Mouse (Mus musculus): ENCODE results near the gene Wdfy4. TPM values are rescaled to one million over a fixed set of nuclear protein-coding genes. Genes with fewer than 3 reads are reported as not detected.
A peak's percentile ranks its signal among the peaks of the same experiment; 100 is the strongest.

Gene Wdfy4
- total and polyA plus RNA-seq, 3 experiments = 27.0 to 34.8 (median 30.9) TPM

DNA sequence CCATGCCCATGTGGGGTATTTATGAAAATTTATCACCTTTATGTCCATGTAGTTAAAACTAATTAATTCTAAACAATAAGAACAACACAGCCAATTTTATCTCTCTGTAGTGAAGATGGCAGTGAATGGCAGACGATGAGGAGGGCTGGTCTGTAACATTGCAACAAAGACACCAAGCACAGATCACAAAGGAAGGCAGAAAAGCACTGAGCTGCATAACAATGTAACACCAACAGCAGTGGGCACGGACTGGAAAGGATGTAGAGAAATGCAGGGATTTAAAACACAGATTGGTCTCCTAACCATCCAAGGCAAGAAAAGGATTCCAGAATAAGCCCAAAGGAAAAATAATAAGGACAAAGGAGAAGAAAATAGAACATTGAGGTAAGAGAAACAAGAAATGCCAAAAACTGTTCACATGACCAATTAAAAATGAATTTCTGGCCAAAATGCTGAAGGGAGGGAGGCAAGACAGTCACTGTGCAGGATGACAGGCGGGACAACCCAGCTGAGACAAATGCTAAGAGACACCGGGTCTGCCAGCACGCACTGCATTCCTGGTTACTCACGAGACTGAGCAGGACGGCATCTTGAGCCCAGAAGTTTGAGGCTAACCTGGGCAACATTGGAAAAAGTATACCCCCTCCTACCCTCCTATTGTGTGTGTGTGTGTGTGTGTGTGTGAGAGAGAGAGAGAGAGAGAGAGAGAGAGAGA is 54.1 kb downstream of the Wdfy4 start:
- Histone ChIP-seq H3K4me1 (ENCODE audit: control insufficient read depth in 1 of 2, insufficient read depth in 2 of 2, low read length in 2 of 2) (no peaks in the 10 kb centered on the region), H3K9me3 (replicated peaks; ENCODE audit: insufficient read depth, low read length) (no peaks in the 10 kb centered on the region), H3K27ac (ENCODE audit: control insufficient read depth, low read depth, low read length) (no peak overlapping the region), H3K9ac (ENCODE audit: control insufficient read depth, low read depth, low read length, poor library complexity, severe bottlenecking) (no peak overlapping the region), H3K36me3 (ENCODE audit: control insufficient read depth in 1 of 2, insufficient read depth in 2 of 2, low read length in 2 of 2) (no peaks in the 10 kb centered on the region; a peak in 1 of 4 replicates), H3K4me3 (ENCODE audit: control insufficient read depth in 1 of 2, insufficient read depth in 1 of 2, low read depth in 2 of 2, low read length in 2 of 2) (no peak overlapping the region), H3K79me2 (ENCODE audit: control insufficient read depth, insufficient read depth, low read length, poor library complexity) (no peaks in the 10 kb centered on the region), H3K27me3 (ENCODE audit: control insufficient read depth in 1 of 2, insufficient read depth in 2 of 2, low read length in 2 of 2) (no peaks in the 10 kb centered on the region)
- DNase-seq (ENCODE audit: low read depth, low spot score) = no peak
- TF ChIP-seq TBP (IDR thresholded peaks at IDR 0.05; ENCODE audit: low read depth, low read length) (no peak), CHD1 (IDR thresholded peaks at IDR 0.05; ENCODE audit: low read depth, low read length) (no peak), MEF2A (IDR thresholded peaks at IDR 0.05; ENCODE audit: extremely low read depth, insufficient replicate concordance, low read depth, low read length, poor library complexity, severe bottlenecking) (no peak), MXI1 (IDR thresholded peaks at IDR 0.05; ENCODE audit: low read depth, low read length) (no peak), UBTF (IDR thresholded peaks at IDR 0.05; ENCODE audit: borderline replicate concordance, insufficient read depth, low read depth, low read length) (no peak), MAX (IDR thresholded peaks at IDR 0.05; ENCODE audit: low read length) (no peak)

DNA sequence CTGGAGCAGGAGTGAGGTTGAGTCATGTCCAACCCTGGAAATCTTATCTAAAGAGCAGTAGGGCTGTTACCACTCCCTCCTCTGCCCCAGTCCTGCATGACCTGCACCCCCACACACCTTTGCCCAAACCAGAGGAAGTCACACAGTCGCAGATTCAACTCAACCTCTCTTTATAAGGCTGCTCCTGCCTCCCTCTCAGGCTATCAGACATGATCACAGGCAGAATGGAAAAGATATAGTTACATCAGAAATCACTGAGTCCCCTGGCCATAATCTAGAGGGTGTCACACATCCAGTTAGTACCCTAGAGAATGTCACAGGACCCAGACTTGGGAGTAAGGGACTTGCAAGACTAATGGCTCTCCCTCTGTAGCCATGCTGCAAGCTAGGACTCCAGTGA is 68.7 kb downstream of the Wdfy4 start:
- TF ChIP-seq GATA1 (IDR thresholded peaks at IDR 0.05; ENCODE audit: low read depth, low read length) (peak; percentile 69), EP300 (IDR thresholded peaks at IDR 0.05; ENCODE audit: low read depth in 1 of 2, low read length in 2 of 2) (peak; percentile 40 to 56; a peak in 3 of 4 replicates), SMC3 (IDR thresholded peaks at IDR 0.05; ENCODE audit: low read depth, low read length) (no peak), RCOR1 (IDR thresholded peaks at IDR 0.05; ENCODE audit: low read depth, low read length) (peak; percentile 73), TCF12 (IDR thresholded peaks at IDR 0.05; ENCODE audit: low read depth, low read length) (peak; percentile 59; the same call in 1 of the 2 replicates)
- peaks cover 0 to 14% of the 10 kb centered on the region in 2 experiments; a peak in 3 of 4 replicates for H3K4me1 ChIP-seq (ENCODE audit: control insufficient read depth in 1 of 2, insufficient read depth in 2 of 2, low read length in 2 of 2)
- H3K9ac ChIP-seq (ENCODE audit: control insufficient read depth, low read depth, low read length, poor library complexity, severe bottlenecking) = no peak overlapping the region
- no peaks in the 10 kb centered on the region for H3K27me3 ChIP-seq (ENCODE audit: control insufficient read depth in 1 of 2, insufficient read depth in 2 of 2, low read length in 2 of 2)
- peaks cover 0 to 19% of the 10 kb centered on the region in 2 experiments; a peak in 2 of 4 replicates for H3K36me3 ChIP-seq (ENCODE audit: control insufficient read depth in 1 of 2, insufficient read depth in 2 of 2, low read length in 2 of 2)
- H3K4me3 ChIP-seq (ENCODE audit: control insufficient read depth in 1 of 2, insufficient read depth in 1 of 2, low read depth in 2 of 2, low read length in 2 of 2) = no peak overlapping the region
- H3K27ac ChIP-seq (ENCODE audit: control insufficient read depth, low read depth, low read length) = no peak overlapping the region
- peak; percentile 49 for DNase-seq (ENCODE audit: low read depth, low spot score)
- H3K79me2 ChIP-seq (ENCODE audit: control insufficient read depth, insufficient read depth, low read length, poor library complexity) = no peaks in the 10 kb centered on the region
- no peaks in the 10 kb centered on the region for H3K9me3 ChIP-seq (replicated peaks; ENCODE audit: insufficient read depth, low read length)

DNA sequence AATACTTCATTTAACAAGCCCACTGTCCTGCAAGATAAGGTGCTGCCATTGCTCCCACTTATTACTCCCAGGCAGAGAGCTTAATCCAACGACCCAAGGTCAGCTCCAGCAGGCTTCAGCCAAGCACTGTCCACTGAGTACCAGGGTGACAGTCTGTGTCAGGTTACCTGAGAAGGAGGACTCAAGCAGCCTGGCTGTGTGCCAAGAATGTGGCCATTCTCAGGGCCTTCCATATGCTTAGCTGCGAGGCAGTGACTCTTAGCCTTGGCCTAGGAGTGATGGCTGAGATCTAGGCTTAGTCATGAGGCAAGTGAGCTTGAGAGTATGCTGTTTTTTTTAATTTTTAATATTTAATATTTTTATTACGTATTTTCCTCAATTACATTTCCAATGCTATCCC is 80.5 kb downstream of the Wdfy4 start:
- Histone ChIP-seq H3K27me3 (ENCODE audit: control insufficient read depth in 1 of 2, insufficient read depth in 2 of 2, low read length in 2 of 2) (no peaks in the 10 kb centered on the region), H3K4me3 (ENCODE audit: control insufficient read depth in 1 of 2, insufficient read depth in 1 of 2, low read depth in 2 of 2, low read length in 2 of 2) (no peak overlapping the region), H3K27ac (ENCODE audit: control insufficient read depth, low read depth, low read length) (no peak overlapping the region), H3K36me3 (ENCODE audit: control insufficient read depth in 1 of 2, insufficient read depth in 2 of 2, low read length in 2 of 2) (peaks cover 0 to 1% of the 10 kb centered on the region in 2 experiments; a peak in 1 of 4 replicates), H3K79me2 (ENCODE audit: control insufficient read depth, insufficient read depth, low read length, poor library complexity) (no peaks in the 10 kb centered on the region), H3K9ac (ENCODE audit: control insufficient read depth, low read depth, low read length, poor library complexity, severe bottlenecking) (no peak overlapping the region), H3K4me1 (ENCODE audit: control insufficient read depth in 1 of 2, insufficient read depth in 2 of 2, low read length in 2 of 2) (no peaks in the 10 kb centered on the region), H3K9me3 (replicated peaks; ENCODE audit: insufficient read depth, low read length) (no peaks in the 10 kb centered on the region)
- no peak for DNase-seq (ENCODE audit: low read depth, low spot score)
- no peak for TF ChIP-seq UBTF (IDR thresholded peaks at IDR 0.05; ENCODE audit: borderline replicate concordance, insufficient read depth, low read depth, low read length)
- no peak for TF ChIP-seq ETS1 (IDR thresholded peaks at IDR 0.05; ENCODE audit: low read depth, low read length)
- no peak for TF ChIP-seq USF2 (IDR thresholded peaks at IDR 0.05; ENCODE audit: borderline replicate concordance in 1 of 2, insufficient read depth in 1 of 2, low read depth in 1 of 2, low read length in 2 of 2)
- TF ChIP-seq MAZ (IDR thresholded peaks at IDR 0.05; ENCODE audit: low read depth, low read length) = no peak
- no peak for TF ChIP-seq SIN3A (IDR thresholded peaks at IDR 0.05; ENCODE audit: low read length)
- TF ChIP-seq ZC3H11A (IDR thresholded peaks at IDR 0.05; ENCODE audit: low read depth, low read length) = no peak
- TF ChIP-seq ELF1 (IDR thresholded peaks at IDR 0.05; ENCODE audit: low read depth, low read length) = no peak
- no peak for TF ChIP-seq BHLHE40 (IDR thresholded peaks at IDR 0.05; ENCODE audit: borderline replicate concordance, low read depth, low read length)
- TF ChIP-seq RCOR1 (IDR thresholded peaks at IDR 0.05; ENCODE audit: low read depth, low read length) = no peak
- TF ChIP-seq MYC (IDR thresholded peaks at IDR 0.05; ENCODE audit: low read depth, low read length) = no peak
- no peak for TF ChIP-seq CHD1 (IDR thresholded peaks at IDR 0.05; ENCODE audit: low read depth, low read length)
- TF ChIP-seq CHD2 (IDR thresholded peaks at IDR 0.05; ENCODE audit: low read length) = no peak
- no peak for TF ChIP-seq MAFK (IDR thresholded peaks at IDR 0.05; ENCODE audit: borderline replicate concordance, low read depth, low read length)
- no peak for TF ChIP-seq GATA1 (IDR thresholded peaks at IDR 0.05; ENCODE audit: low read depth, low read length)
- TF ChIP-seq KAT2A (conservative IDR thresholded peaks at IDR 0.05; ENCODE audit: low read depth, low read length) = no peak
